Mouse (Mus musculus) thymus, adult 2 months (tissue): ENCODE results near the gene Kazald1.

Experiments
- CTCF ChIP-seq: fragments of 200-500 bp; IDR thresholded peaks from 2 replicates; pipeline ENCODE4 v1.5.1; 2012; ENCODE audit warnings: mild to moderate bottlenecking, control low read depth, low read length, moderate library complexity, borderline replicate concordance; ENCODE audit not compliant: control insufficient read depth, poor library complexity, insufficient read depth; ENCODE audit errors: extremely low read depth
- POLR2A ChIP-seq: fragments of 200-500 bp; IDR thresholded peaks from 2 replicates; pipeline ENCODE4 v1.6.1; 2012; ENCODE audit warnings: mild to moderate bottlenecking, low read length, control low read depth, moderate library complexity; ENCODE audit not compliant: control insufficient read depth, poor library complexity, insufficient read depth; ENCODE audit errors: extremely low read depth

GRCm38 (mm10) chr19:45076586-45077510, 1.8 kb downstream of the Kazald1 start:
- TF ChIP-seq POLR2A (no peak), CTCF (peak; percentile 54; the same call in 1 of the 2 replicates)
